Mouse (Mus musculus): ENCODE data around the gene Sipa1l3. TPM values are rescaled to one million over a fixed set of nuclear protein-coding genes. Genes with fewer than 3 reads are reported as not detected.

Gene Sipa1l3
- 10 to 100 TPM in 1 of 2 experiments, 1 to 10 TPM in 1; 9.6 to 11.1 TPM for total RNA-seq (2021)
- long read RNA-seq, experiment 1, partial matches to known transcripts = 0 of 1 reads
- long read RNA-seq, experiment 1, other reads (novel, unspliced or antisense) = 1 of 1 reads
- long read RNA-seq, experiment 2, partial matches to known transcripts = 0 of 1 reads
- long read RNA-seq, experiment 2, other reads (novel, unspliced or antisense) = 1 of 1 reads

DNA sequence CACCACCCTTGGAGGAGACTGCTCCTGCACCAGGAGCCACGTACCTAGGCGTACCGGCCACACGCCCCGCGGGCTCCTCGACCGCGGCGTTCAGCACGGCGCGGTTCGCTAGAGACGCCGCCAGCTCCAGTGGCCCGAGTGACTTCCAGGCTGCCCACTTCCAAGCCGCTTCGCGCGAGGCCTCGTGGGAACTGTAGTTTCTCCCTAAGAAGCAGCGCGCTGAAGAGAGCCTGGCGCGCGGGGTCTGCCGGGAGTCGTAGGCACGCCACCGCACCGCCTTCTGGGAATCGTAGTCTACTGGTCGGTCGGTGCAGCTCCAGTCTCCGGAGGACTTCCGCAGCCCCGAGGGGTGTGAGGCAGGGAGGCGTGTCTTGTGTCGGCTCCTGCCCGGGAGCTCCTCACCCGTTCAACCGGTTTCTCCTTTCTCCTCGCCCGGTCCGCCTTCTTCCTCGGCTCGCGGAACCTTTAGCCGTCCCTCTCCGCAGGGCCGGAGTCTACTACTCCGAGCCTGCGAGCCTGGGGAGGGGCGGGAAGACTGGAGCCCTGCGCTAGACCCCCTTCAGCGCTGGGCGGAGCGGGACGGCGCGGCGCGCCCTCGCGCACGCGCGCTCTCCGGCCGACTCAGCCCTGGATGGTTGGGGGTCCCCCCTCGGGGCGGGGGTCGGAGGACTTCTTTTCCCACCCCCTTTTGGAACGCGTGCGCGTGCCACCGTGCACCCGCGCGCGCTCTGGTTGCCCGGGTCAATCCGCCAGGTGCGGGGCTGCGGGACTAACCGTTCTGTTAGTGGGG, at the start of gene Sipa1l3:
Gene Sipa1l3, minus strand, starts transcription at position 221 of the 790 bp plus-strand sequence.
- peak; percentile 97 to 99 for DNase-seq

DNA sequence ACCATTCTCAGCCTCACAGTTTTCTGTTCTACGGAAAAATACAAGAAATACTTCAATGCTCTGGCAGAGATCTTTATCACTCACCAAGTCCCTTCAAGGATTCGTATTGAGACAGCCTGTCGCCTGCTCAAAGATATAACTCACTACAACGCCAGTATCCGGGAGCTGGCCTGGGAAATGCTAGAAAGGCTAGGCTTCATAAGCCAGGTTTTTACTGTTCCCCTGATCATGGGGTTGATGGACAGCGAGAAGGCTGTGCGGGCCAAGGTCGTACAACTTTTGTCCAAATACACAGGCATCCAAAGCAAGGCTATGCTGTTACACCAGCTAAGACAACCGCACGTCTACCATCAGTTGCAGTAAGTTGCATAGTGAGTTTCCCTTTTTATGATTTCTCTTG, 44.6 kb upstream of the Sipa1l3 start:
- no peak for DNase-seq

DNA sequence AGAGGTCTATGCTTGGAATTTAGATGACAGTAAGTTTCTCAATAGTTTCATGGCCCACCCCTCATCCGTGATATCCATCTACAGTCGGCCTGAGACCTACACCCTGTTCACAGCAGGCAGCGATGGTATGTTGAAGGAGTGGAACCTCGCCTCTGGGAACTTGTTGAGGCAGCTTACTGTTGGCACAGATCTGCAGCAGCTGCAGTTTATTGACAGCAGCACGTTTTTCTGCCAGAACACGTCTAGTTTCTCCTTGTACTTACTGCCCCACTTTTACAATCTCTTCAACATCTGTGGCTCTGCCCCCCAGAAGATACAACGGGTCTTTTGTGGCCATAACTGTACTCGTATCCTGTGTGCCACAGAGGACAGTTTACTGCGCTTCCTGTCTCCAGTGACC, 42.6 kb upstream of the Sipa1l3 start:
- DNase-seq = no peak

DNA sequence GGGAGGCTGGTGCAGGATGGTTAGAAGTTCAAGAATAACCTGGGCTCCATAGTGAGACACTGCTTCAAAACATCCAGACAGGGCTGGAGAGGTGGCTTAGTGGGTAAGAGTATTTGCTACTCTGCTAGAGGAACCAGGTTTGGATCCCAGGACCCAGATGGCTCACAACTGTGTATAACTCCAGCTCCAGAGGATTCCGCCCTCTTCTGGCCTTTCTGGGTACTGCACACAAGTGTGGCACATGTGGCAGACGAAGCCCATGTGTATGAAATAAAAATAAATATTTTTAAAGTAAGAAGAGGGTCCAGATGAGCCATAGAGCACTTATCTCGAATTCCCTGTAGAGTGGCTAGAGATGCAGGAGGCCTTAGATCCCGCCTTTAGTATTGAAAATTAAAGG, 40.8 kb upstream of the Sipa1l3 start:
- peak in 1 of 2 experiments; percentile 3 for DNase-seq

DNA sequence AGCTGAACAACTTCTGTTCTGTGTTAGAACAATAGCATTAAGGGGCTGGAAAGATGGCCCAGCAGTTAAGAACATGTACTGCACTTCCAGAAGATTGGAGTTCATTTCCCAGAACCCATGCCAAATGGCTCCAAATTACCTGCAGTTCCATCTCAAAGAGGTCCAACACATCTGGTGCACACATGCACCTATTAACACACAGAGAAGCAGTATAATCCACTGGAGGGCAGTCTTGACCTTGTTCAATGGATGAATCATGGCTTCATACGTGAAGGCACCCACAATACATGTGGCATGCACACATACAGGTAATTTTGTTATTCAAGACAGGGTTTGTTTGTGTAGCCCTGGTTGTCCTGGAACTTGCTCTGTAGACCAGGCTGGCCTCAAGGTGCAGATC, 40.3 kb upstream of the Sipa1l3 start:
- no peak for DNase-seq

DNA sequence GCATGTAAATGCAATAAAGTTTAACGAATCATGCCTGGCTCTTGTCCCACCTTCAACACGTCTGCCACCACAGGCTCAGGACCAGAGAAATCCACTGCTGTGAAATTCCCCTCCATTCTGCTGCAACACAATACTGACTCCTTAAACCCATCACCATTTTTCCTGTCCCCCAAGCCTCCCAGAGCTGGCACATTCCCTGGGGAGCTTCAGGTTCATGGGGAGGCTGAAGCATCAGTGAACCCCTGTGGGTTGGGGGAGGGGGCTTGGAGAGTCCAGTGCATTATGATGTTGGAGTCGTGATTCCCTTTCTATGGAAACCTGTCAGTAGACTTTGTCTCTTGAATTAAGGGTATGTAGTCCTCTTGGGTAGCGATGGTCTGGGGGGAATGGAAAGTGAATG, 37.8 kb upstream of the Sipa1l3 start:
- no peak for DNase-seq

DNA sequence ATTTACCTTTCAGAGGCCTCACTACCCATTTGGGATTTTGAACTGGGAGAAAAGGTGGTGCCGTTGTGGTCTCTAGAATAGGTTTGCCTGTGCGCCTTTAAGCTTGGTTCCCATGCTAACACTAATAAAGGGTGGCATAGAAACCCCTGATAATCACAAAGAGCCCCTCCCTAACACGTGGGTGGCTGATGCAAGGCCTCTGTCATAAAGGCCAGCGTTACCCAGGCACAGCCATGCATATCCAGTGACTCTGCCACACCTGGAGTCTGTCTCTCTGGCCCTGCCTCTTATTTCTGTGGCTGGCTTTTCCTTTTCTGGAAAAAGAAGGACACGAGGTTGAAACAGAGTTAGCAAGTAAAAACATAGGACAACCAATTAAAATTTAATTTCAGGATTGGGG, 37.1 kb upstream of the Sipa1l3 start:
- no peak for DNase-seq

DNA sequence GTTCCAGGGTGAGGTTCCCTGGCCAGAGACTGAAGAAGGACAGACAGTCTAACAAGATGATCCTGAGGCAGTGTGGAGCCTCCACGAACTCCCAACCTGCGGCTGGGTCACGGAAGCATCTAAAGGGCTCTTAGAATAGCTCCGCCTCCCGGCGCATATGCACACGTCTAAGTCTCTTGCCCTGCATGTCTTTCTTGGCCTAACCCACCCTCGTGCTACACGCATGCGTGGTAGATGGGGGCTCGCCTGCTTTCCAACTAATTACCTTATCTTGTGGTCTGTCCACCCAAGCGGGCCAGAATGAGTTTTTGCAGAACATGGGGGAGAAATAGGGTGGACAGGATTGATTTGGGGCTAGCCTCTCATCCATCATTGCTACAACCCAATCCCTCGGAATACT, 36.6 kb upstream of the Sipa1l3 start:
- DNase-seq = no peak

DNA sequence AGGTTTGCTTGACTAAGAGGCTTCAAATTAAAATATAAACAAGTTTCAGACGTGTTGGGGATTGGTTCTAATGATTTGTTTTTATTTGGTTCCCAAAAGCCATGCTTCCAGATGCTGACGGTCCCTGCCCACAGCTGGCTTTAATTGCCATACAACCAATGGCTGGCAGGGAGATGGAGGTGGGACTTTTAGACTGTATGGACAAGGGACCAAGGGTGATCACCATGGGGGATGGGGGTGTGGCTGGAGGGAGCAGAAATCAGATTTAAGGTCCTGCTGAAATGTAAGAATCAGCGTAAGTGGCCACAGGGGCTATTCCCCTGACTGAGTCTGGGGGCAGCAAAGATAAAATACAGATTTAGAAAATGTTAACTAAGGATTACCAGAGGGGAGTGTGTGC, 32.2 kb upstream of the Sipa1l3 start:
- DNase-seq = no peak

DNA sequence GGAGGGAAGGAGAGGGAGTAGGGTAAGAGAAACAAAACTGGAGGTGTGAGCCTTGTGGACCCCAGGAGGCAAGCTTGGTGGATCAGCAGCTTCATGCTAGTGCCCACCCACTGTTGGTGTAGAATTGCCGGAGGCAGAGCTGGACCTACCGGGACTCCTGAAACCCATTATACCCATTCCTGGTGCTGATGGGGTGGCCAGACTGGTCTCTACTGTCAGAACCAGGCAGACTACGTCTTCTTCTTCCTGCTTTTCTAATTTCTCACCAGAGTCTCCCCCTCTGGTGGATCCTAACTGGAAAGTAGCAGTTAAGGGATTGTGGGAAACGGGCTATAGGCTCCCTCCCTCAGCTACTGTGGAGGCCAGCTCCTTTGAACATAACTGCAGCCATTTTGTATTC, 23.2 kb upstream of the Sipa1l3 start:
- no peak for DNase-seq

DNA sequence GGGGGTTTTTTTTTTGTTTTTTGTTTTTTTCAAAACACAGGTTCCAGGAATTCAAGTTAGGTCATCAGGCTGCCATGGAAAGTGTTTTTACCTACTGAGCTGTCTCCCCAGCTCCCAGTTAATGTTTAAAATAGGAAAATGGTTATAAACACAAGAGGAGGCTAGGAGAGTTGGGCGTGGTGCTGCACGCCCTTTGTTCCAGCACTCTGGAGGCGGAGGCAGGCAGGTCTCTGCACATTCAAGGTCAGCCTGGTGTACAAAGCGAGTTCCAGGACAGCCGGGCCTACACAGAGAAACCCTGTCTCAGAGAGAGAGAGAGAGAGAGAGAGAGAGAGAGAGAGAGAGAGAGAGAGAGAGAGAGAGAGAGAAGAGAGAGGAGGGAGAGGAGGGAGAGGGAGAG, 22.7 kb upstream of the Sipa1l3 start:
- no peak for DNase-seq

DNA sequence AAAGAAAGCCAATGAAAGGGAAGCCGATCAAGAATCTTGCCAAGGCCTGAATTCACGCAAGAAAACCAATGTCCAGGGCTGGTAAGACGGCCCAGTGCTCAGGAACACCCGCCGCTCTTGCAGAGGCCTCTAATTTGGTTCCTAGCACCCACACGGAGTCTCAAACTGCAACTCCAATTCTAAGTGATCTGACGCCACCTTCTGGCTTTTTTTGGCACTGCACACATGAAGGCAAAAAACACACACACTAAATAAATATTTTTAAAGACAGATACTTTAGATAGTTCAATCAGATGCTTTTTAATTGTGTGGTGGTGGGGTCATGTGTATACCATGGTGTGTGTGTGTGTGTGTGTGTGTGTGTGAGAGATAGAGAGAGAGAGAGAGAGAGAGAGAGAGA, 22.2 kb upstream of the Sipa1l3 start:
- no peak for DNase-seq

DNA sequence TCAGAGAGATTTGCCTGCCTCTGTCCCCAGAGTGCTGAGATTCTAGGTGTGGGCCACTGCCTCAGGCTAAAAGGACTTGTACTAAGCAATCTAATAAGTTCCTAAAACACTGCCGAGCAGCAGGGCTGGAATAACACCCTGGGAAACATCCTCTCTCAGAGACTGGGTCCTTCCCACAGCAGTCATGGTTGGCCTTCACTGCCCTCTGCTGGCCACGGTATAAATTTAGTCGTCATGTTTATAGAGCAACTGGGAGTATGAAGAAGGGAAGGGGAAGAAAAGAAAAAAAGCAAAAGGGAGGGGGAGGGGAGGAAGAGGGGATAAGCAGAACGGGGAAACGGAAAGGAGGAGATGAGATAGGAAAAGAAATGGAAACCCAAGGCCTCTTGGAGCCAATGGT, 5.3 kb upstream of the Sipa1l3 start:
- peak; percentile 79 to 88 for DNase-seq

DNA sequence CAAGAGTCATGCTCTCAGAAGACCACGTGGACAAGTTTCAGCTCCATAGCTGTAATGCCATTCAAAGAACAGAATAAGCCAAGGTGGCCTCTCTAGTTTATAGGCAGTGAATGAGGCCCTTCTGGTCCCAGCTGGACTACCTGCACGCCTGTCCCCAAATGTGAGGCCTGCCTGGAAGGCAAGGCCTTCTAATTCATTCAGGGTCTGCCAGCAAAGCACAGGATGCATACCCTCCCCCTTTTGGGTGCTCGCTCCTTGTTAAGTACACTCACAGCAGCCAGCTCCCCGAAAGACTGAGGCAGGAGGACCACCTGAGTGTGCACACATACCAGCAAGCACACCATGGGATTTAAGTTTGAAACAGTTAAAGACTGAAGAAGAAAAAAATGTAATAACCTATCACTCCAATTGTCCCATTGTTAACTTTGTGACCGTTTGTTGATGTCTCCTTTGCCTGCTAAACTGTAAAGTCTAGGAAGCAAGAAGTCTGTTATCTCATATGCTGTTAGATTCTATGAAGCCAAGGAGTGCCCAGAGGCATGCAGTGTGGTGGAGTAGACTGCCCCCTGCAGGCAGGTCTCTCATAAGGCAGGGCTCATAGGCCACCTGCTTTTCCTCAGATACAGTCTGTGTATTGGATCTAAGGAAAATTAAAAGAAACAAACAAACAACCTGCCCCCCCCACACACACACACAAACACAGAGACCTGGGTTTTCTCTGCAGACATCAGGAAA, 3.6 kb upstream of the Sipa1l3 start:
- DNase-seq = peak; percentile 81 to 91

DNA sequence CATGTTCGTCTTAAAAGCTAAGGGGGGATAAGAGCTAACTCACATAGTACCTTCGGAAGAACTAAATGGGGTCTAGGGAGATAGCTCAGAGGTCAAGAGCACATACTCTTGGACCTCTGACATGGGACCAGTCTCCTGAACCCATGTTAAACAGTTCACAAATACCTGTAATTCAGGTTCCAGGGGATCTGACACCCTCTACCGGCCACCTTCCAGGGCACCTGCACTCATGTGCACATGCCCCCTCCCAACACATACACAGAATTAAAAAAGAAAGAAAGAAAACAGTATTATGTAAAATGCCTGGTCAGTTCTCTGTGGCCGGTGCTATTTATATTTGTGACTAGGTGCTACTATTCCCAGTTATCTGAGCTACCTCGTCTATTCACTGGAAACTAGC, 2.9 kb upstream of the Sipa1l3 start:
- DNase-seq = no peak

DNA sequence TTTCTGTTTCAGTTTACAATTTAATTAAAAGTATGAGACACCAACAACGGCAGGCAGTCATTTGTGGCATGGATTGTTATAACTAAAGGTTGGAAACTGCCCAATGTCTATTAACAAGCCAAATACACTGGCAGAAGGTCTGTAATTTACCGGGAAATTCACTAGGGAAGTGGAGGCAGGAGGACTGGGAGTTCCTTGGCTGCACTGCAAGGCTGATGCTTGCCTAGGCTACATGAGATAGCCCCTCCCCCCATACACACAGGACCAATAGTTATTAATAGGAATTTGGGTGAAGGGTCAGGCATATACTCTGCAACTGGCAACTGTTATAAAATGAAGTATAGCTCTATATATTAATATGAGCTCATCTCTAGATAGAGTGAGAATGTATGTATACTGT, 2.4 kb upstream of the Sipa1l3 start:
- DNase-seq = peak in 1 of 2 experiments; percentile 29

DNA sequence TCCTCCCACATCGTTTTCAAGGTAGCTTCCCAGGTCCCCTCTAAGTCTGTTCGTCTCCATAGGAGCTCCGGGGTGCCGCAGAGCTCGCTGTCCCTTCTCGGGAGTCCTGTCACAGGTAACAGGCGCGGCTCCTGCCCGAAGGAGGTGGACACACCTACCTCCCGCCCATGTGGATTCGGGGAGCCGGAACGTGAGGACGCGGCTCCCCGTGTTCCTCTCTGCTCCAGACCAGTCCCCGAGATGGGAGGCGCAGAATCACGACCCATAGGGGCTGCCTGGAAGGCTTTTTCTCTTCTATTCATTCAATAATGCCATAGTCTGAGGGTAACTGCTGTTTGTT, 740 bp upstream of the Sipa1l3 start:
- DNase-seq = no peak

DNA sequence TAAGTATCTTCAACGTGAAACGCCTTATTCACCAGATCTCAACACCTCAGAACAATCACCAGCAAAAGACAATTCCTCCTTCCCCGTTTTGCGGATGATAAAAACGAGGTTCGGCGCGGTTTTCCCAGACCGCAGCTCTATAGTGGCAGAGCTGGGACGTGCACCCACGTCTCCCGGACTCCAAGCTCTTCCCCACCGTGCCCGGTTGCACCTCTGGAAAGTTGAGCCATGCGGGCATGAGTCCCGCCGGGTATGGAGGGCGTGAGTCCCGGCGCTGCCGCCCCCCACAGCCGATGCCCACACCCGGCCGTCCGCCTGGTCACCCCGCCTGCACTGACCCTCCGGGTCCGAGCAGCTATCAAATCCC, 404 bp downstream of the Sipa1l3 start:
- no peak for DNase-seq

DNA sequence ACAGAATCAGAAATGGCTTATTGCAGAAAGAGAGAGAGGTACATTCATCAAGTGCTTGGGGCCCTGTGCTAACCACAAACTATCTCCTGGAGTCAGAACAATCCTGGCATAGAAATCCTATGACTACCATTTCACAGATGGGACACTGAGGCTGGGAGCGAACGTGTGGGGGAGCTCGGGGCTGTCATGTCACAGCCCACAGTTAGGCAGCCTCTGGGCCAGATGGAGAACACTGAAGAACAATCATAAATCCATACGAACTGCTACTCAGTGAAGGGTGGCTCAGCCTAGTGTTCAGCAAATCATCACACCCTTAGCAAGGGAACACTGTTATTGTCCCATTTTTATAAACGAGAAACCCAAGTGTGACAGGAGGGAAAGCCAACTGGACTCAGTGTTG, 1.3 kb downstream of the Sipa1l3 start:
- no peak for DNase-seq

DNA sequence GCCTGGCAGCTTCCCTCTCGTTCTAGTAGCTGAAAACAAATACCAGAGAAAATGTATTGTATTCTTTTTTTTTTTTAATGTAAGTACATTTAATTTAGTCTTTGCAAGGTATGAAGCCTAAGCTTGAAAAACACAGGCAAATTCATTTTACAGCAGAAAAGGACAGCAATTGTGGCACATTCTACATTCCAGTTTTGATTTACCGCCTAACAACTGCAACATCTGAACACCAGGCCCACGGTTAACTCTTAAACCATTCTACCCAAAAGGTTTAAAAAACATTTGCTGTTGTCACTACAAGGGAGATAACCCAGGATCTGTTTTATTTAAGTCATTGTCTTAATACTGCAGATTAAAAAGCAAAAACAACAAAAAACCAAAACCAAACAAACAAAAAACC, 2.8 kb downstream of the Sipa1l3 start:
- DNase-seq = no peak

DNA sequence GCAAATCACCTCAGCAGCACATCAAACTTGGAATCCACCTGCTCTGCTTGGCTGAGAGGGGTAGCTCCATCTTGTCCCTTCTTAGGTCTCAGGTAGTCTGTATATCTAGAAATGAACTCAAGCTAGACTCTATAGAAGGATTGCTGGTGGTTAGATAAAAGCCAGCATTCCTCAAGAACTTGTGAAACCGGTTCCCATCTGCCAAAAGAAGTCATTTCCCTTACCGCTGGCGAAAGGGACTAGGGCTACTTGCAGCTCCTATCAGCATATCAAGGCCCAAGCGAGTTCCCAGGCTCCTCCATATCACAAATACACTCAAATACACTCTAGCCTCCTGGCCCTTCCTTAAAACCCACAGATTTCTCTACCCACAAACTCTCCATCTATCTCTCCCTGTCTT, 5.7 kb downstream of the Sipa1l3 start:
- DNase-seq = no peak

DNA sequence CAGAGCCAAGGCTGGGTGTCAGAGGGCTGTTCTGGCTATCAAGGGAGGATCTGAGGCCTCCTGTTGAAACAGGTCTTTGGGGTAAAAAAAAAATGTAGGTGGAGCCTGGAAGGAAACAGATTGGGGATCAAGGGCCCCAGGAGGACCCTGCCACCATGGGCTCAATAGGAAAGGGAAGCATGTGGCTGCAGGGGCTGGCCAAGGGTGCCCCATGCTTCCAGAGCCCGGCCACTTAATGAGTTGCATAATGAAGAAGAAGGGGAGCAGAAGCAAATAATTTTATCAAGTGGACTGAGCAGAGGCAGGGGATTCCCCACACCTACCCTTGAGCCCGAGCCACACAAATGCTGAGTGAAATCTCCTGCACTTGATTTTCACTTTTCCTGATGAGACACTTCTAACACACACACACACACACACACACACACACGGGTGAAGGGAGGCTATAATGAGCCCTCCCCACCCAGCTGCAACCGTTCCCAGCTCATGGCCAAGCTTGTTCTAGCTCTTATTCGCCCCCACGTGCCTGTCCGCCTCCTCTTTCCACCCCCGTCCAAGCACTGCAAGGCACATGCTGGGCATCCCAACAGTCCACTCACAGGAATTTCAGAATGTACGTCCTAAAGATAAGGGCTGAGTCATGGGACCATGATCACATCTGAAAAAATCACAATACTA, 6.7 kb downstream of the Sipa1l3 start:
- peak in 1 of 2 experiments; percentile 29 for DNase-seq

DNA sequence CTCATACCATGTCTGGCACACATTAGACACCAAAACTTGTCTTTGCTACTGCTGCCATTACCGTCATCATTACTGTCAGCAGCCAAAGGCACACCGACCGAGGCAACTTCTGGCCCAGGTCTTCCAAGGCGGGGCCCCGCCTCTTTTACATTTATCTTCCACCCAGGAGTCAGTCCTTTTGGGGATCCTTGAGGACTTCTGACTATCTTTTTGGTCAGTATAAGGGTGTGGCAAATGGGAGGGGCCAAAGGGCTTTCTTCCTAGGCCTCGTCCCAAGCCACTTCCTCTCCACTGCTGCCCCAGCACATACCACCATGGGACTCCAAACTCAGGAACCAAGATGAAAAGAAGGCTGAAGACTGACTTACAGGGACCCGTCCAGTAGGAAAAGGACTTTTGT, 9.9 kb downstream of the Sipa1l3 start:
- no peak for DNase-seq

Data from heart, adult 18-20 months (tissue).